Mouse (Mus musculus) stomach, embryonic 16.5 days (tissue): ENCODE data around the gene Map4. TPM values are rescaled to one million over a fixed set of nuclear protein-coding genes. Genes with fewer than 3 reads are reported as not detected.

Experiments used
- microRNA-seq: library from miRNA; unstranded; fragments of <30 nt; microRNA quantifications from one replicate; pipeline ENCODE4, GENCODE M21; 2016
- polyA plus RNA-seq: library from polyadenylated mRNA; unstranded; fragments of >200 nt; fragmentation: Nextera tagmentation; extraction: Ambion mirVana; gene quantifications from 2 replicates; pipeline ENCODE4 v1.2.1, GENCODE M21; 2015

The Map4 gene
- polyA plus RNA-seq, 1 experiment from 2014 or later, result 73.2 TPM

Small RNA genes lying within 50 kb of the gene (microRNA-seq; reads per million reads assigned to microRNA genes)
- gene Mir7089, result 2.5 reads per million, percentile 13 among the genes with 10 or more reads in this experiment

Other genes with a start within 250 kb of the Map4 start
- gene Fbxw18, start 228.8 kb upstream of the Map4 start, polyA plus RNA-seq, result not detected in 2 replicates
- not detected in 2 replicates for gene Fbxw26, start 185.4 kb upstream of the Map4 start, polyA plus RNA-seq
- not detected in 2 replicates for gene Fbxw27, start 140.8 kb upstream of the Map4 start, polyA plus RNA-seq
- gene Spink8, start 119.2 kb upstream of the Map4 start, polyA plus RNA-seq, result 0.18 TPM in 1 of 2 replicates, not detected in the other
- 58.5 and 61.0 TPM in 2 replicates for gene Nme6, start 98.7 kb upstream of the Map4 start, polyA plus RNA-seq
- gene Camp, start 81.8 kb upstream of the Map4 start, polyA plus RNA-seq, result 17.3 and 22.6 TPM in 2 replicates
- gene Cdc25a, start 55.9 kb upstream of the Map4 start, polyA plus RNA-seq, result 26.0 and 26.6 TPM in 2 replicates
- 59.2 and 61.8 TPM in 2 replicates for gene Smarcc1, start 186.2 kb downstream of the Map4 start, polyA plus RNA-seq
- 102 and 104 TPM in 2 replicates for gene Dhx30, start 186.4 kb downstream of the Map4 start, polyA plus RNA-seq